27 mouse cellular contexts compared by ENCODE assay signal in genomic region chr2:108023206-108023605, GRCm38 (mm10).
DNase-seq lines count a peak whose midpoint lies in the region; ATAC-seq and TF ChIP-seq lines count a peak whose summit lies in the region.
"Had no signal": no experiment of that assay in that cellular context is flagged by ENCODE, and none has a peak within 500 bp of the region (broad histone marks: within the 10 kb centered on the region; RNA-seq: fewer than 3 reads in every experiment).

No protein-coding gene starts in this region.

- no peak for DNase-seq in cerebellum, postnatal 14 days
- peak; percentile 38 for DNase-seq in layer of hippocampus, adult 9-10 months (ENCODE audit: low spot score)
- no peak for DNase-seq in layer of hippocampus, adult 8-10 months (ENCODE audit: low spot score in 2 of 2)
- peak; percentile 70 for DNase-seq in brain, adult 2 months (ENCODE audit: low read depth, low spot score)
- no peak for DNase-seq in MN1 (ENCODE audit: low spot score)
- DNase-seq in lung, postnatal 0 days (ENCODE audit: low spot score) = no peak
- DNase-seq: adrenal gland, postnatal 14 days; cerebellum, adult 18-20 months; cerebellum, adult 9-11 months; gastrocnemius, postnatal 10 days; gastrocnemius, postnatal 36 days; heart, adult 2 months; heart, postnatal 14 days; heart, postnatal 4 days had no signal

- no peak for TF ChIP-seq EP300 in lung, postnatal 0 days (IDR thresholded peaks at IDR 0.05)

- TF ChIP-seq CTCF in C2C12 (IDR thresholded peaks at IDR 0.05; ENCODE audit: control insufficient read depth, insufficient read depth, insufficient read length) = no peak
- TF ChIP-seq CTCF in lung, postnatal 0 days (IDR thresholded peaks at IDR 0.05) = no peak

- no peak overlapping the region for H3K27ac ChIP-seq in lung, postnatal 0 days (ENCODE audit: low read length)
- H3K27ac ChIP-seq: forebrain, embryonic 10.5 days; forebrain, embryonic 13.5 days; heart, adult 2 months; heart, embryonic 10.5 days; heart, embryonic 13.5 days; hindbrain, embryonic 14.5 days; hindbrain, postnatal 0 days had no signal

- ATAC-seq in cerebellum, adult (ENCODE audit: insufficient number of reproducible peaks, low FRiP score, low TSS enrichment) = 0 out of 2 replicates have a peak, but pooled peaks have one; percentile 20
- ATAC-seq in lung, postnatal 0 days = no peak
- ATAC-seq: forebrain, embryonic 13.5 days; forebrain, embryonic 16.5 days; hindbrain, postnatal 0 days; inflammation-experienced regulatory T-cells, adult 6 months; Patski had no signal

- no peaks in the 10 kb centered on the region for H3K4me1 ChIP-seq in lung, postnatal 0 days (ENCODE audit: insufficient read depth, low read depth, low read length)
- H3K4me1 ChIP-seq: forebrain, embryonic 10.5 days; forebrain, embryonic 13.5 days; heart, embryonic 10.5 days; heart, embryonic 13.5 days had no signal

- no peaks in the 10 kb centered on the region for H3K79me3 ChIP-seq in C2C12 (ENCODE audit: low read depth)

- no peaks in the 10 kb centered on the region for H3K9me3 ChIP-seq in lung, postnatal 0 days (ENCODE audit: low read length)
- H3K9me3 ChIP-seq: forebrain, embryonic 10.5 days; forebrain, embryonic 13.5 days; G1E; heart, embryonic 10.5 days; heart, embryonic 13.5 days had no signal

- H3K79me2 ChIP-seq in C2C12 (ENCODE audit: control insufficient read depth, insufficient read depth) = no peaks in the 10 kb centered on the region

- no peak overlapping the region for H3K9ac ChIP-seq in lung, postnatal 0 days (replicated peaks; ENCODE audit: low read depth)
- H3K9ac ChIP-seq: forebrain, embryonic 13.5 days; heart, embryonic 13.5 days; hindbrain, embryonic 14.5 days had no signal

- H3K27me3 ChIP-seq in C2C12 (ENCODE audit: control insufficient read depth, insufficient read depth, insufficient read length) = no peaks in the 10 kb centered on the region
- no peaks in the 10 kb centered on the region for H3K27me3 ChIP-seq in lung, postnatal 0 days (replicated peaks; ENCODE audit: insufficient read depth, low read length)
- H3K27me3 ChIP-seq: CH12.LX; forebrain, embryonic 13.5 days; heart, embryonic 13.5 days; Patski had no signal

- no peaks in the 10 kb centered on the region for H3K36me3 ChIP-seq in C2C12 (ENCODE audit: control insufficient read depth, insufficient read depth)
- H3K36me3 ChIP-seq in lung, postnatal 0 days (ENCODE audit: insufficient read depth, low read length) = no peaks in the 10 kb centered on the region
- H3K36me3 ChIP-seq: forebrain, embryonic 10.5 days; G1E; heart, embryonic 10.5 days; heart, embryonic 13.5 days had no signal

- H3ac ChIP-seq in C2C12 (ENCODE audit: control insufficient read depth, insufficient read length, low read depth) = no peak overlapping the region

- WGBS in lung, postnatal 0 days = 30% methylated on average over 3 of the region's 3 CpGs

- H3K4me2 ChIP-seq in lung, postnatal 0 days (replicated peaks; ENCODE audit: low read depth, low read length) = no peak overlapping the region
- H3K4me2 ChIP-seq: forebrain, embryonic 13.5 days; heart, embryonic 13.5 days; hindbrain, embryonic 14.5 days had no signal

- H3K4me3 ChIP-seq in C2C12 (ENCODE audit: insufficient read depth, poor library complexity, severe bottlenecking) = no peak overlapping the region
- H3K4me3 ChIP-seq in lung, postnatal 0 days (ENCODE audit: low read depth, low read length) = no peak overlapping the region
- H3K4me3 ChIP-seq: forebrain, embryonic 10.5 days; forebrain, embryonic 13.5 days; heart, adult 2 months; heart, embryonic 10.5 days; heart, embryonic 13.5 days had no signal

TF ChIP-seq in C2C12, 6 proteins besides CTCF, POLR2A, EP300 and RAD21:
- no peak for TF ChIP-seq MAX (IDR thresholded peaks at IDR 0.05)
- TF ChIP-seq MYOD1 (IDR thresholded peaks at IDR 0.05; ENCODE audit: control insufficient read depth, insufficient read length, low read depth) = peak; percentile 27
- no peak for TF ChIP-seq MYOG (IDR thresholded peaks at IDR 0.05; ENCODE audit: control insufficient read depth, extremely low read depth, insufficient read length)
- no peak for TF ChIP-seq CEBPB (IDR thresholded peaks at IDR 0.05; ENCODE audit: low read depth)
- TF ChIP-seq FOSL1 (IDR thresholded peaks at IDR 0.05; ENCODE audit: insufficient read depth, low read length, poor library complexity, severe bottlenecking) = no peak
- TF ChIP-seq USF1 (IDR thresholded peaks at IDR 0.05; ENCODE audit: low read depth) = peak; percentile 48

Comparison
In these comparisons a context has a peak if more than half of its experiments do, and no peak if none do; other contexts are left out.
1. DNase-seq: peak in layer of hippocampus, adult 9-10 months (single experiment) and brain, adult 2 months (single experiment); none in cerebellum, postnatal 14 days (0 of 2), layer of hippocampus, adult 8-10 months (0 of 2), MN1 (single experiment) and lung, postnatal 0 days (single experiment).